Mouse (Mus musculus) CH12F3 (cell line): ENCODE results near the gene Cetn2.

ENCODE experiments used
- in situ Hi-C: fragments of 300-500 bp; cut with MboI; formaldehyde crosslinking; loops from 2 replicates; pipeline ENCODE4 v1.14.3; 2020; ENCODE audit warnings: low sequenced_read_pairs

Cetn2 gene

GRCm38 (mm10) chrX:72917884-72918681, at the start of gene Cetn2, which contains the start of gene Nsdhl:
TSS of gene Cetn2 (minus strand) at chrX:72918411.
TSS of gene Nsdhl (plus strand) at chrX:72918557.
- in situ Hi-C loops = no loop called here

GRCm38 (mm10) chrX:72962743-72963142, 44.5 kb upstream of the Cetn2 start:
- in situ Hi-C loops = no loop called here

- in situ Hi-C loops = no loop called here
Measured at GRCm38 (mm10) chrX:72961511-72961910, 43.3 kb upstream of the Cetn2 start.

GRCm38 (mm10) chrX:72960431-72960830, 42.2 kb upstream of the Cetn2 start:
- in situ Hi-C loops = no loop called here

GRCm38 (mm10) chrX:72956486-72956885, 38.3 kb upstream of the Cetn2 start:
- in situ Hi-C loops = no loop called here

GRCm38 (mm10) chrX:72953464-72953863, 35.3 kb upstream of the Cetn2 start:
- in situ Hi-C loops = no loop called here

- in situ Hi-C loops = no loop called here
Measured at GRCm38 (mm10) chrX:72921391-72921790, 3.2 kb upstream of the Cetn2 start.

- in situ Hi-C loops = no loop called here
Measured at GRCm38 (mm10) chrX:72918682-72919059, 460 bp upstream of the Cetn2 start.

GRCm38 (mm10) chrX:72911611-72912010, 6.6 kb downstream of the Cetn2 start:
- in situ Hi-C loops = no loop called here

GRCm38 (mm10) chrX:72908404-72908741, 9.8 kb downstream of the Cetn2 start:
- in situ Hi-C loops = no loop called here

GRCm38 (mm10) chrX:72907619-72908403, 10.4 kb downstream of the Cetn2 start:
- in situ Hi-C loops = no loop called here

- in situ Hi-C loops = no loop called here
Measured at GRCm38 (mm10) chrX:72902530-72902929, 15.7 kb downstream of the Cetn2 start.

- in situ Hi-C loops = no loop called here
Measured at GRCm38 (mm10) chrX:72896055-72896437, 22.2 kb downstream of the Cetn2 start.

GRCm38 (mm10) chrX:72895388-72896054, 22.7 kb downstream of the Cetn2 start:
- in situ Hi-C loops = no loop called here
